Mouse (Mus musculus) bone marrow, adult 2 months (tissue): ENCODE measurements around the gene Sox2.

Experiments
- CTCF ChIP-seq: fragments of 200-500 bp; IDR thresholded peaks from 2 replicates; pipeline ENCODE4 v1.5.1; 2011; ENCODE audit warnings: low read length, control low read depth; ENCODE audit not compliant: control insufficient read depth, insufficient read depth
- POLR2A ChIP-seq: fragments of 200-500 bp; IDR thresholded peaks from 2 replicates; pipeline ENCODE4 v1.6.1; 2011; ENCODE audit warnings: low read depth, mild to moderate bottlenecking, control low read depth, low read length, borderline replicate concordance; ENCODE audit not compliant: control insufficient read depth

DNA sequence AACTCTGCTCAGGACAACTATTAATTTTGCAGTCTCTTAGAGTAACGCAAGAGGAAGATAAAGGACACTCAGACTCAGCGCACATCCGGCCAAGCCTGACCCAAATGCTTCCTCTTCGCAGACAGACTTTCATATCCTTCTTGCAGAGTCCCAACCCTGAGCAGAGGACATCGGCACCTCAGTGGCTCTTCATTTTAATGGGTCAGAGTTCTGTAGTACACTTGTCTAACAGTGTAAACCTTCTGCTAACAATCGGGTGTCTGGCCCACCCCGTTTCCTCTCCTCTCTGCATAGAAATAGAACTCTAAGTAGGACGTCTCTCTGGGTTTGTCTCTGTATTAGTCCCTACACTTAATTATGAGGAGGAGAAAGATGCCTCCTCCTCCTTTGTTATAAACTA, 20.2 kb upstream of the Sox2 start:
- TF ChIP-seq CTCF = no peak
- TF ChIP-seq POLR2A = no peak
